Mouse (Mus musculus) MEL (cell line): Measurements from ENCODE around the gene Smug1. TPM values are rescaled to one million over a fixed set of nuclear protein-coding genes. Genes with fewer than 3 reads are reported as not detected.

Experiments
- DNase-seq: peaks from one replicate; pipeline ENCODE4 v3.0.0; 2011; ENCODE audit warnings: low read depth, low spot score
- H3K27ac ChIP-seq: 2 replicates; pipeline ENCODE4 v1.5.1; 2012; ENCODE audit warnings: low read depth, mild to moderate bottlenecking, control low read depth, low read length, moderate library complexity; ENCODE audit not compliant: control insufficient read depth
- H3K27me3 ChIP-seq, 2 experiments: fragments of 150-350 bp in 1 of 2; sonication (generic) in 1 of 2; 2 replicates each; pipeline ENCODE4 v1.6.1; 2012; ENCODE audit warnings: low read length in 2 of 2, mild to moderate bottlenecking in 2 of 2, improper control_type of control experiment in 1 of 2, moderate library complexity in 1 of 2; ENCODE audit not compliant: insufficient read depth in 2 of 2, control insufficient read depth in 1 of 2
- H3K36me3 ChIP-seq, 2 experiments: 2 replicates each; pipeline ENCODE4 v1.6.1; 2012 to 2014; ENCODE audit warnings: low read length in 2 of 2, improper control_type of control experiment in 1 of 2, inconsistent platforms in 1 of 2, mild to moderate bottlenecking in 1 of 2; ENCODE audit not compliant: insufficient read depth in 2 of 2, control insufficient read depth in 1 of 2
- H3K4me1 ChIP-seq, 2 experiments: fragments of 150-350 bp in 1 of 2; sonication (generic) in 1 of 2; 2 replicates each; pipeline ENCODE4 v1.6.1; 2012; ENCODE audit warnings: low read length in 2 of 2, improper control_type of control experiment in 1 of 2, mild to moderate bottlenecking in 1 of 2; ENCODE audit not compliant: insufficient read depth in 2 of 2, control insufficient read depth in 1 of 2
- H3K4me3 ChIP-seq, 2 experiments: fragments of 150-350 bp in 1 of 2; sonication (generic) in 1 of 2; 2 replicates each; pipeline ENCODE4 v1.5.1; 2012; ENCODE audit warnings: low read depth in 2 of 2, low read length in 2 of 2, mild to moderate bottlenecking in 2 of 2, moderate library complexity in 2 of 2, control low read depth in 1 of 2, improper control_type of control experiment in 1 of 2; ENCODE audit not compliant: control insufficient read depth in 1 of 2, insufficient read depth in 1 of 2
- H3K79me2 ChIP-seq: 2 replicates; pipeline ENCODE4 v1.6.1; 2012; ENCODE audit warnings: mild to moderate bottlenecking, low read length, moderate library complexity; ENCODE audit not compliant: control insufficient read depth, poor library complexity, insufficient read depth
- H3K9ac ChIP-seq: 2 replicates; pipeline ENCODE4 v1.6.1; 2012; ENCODE audit warnings: low read depth, mild to moderate bottlenecking, control low read depth, low read length, moderate library complexity; ENCODE audit not compliant: control insufficient read depth, poor library complexity, severe bottlenecking
- H3K9me3 ChIP-seq: fragments of 150-350 bp; sonication (generic); replicated peaks from 2 replicates; pipeline ENCODE4 v1.6.1; 2012; ENCODE audit warnings: mild to moderate bottlenecking, low read length, improper control_type of control experiment, moderate library complexity; ENCODE audit not compliant: insufficient read depth
- CHD1 ChIP-seq: IDR thresholded peaks from 2 replicates; pipeline ENCODE4 v1.6.1; 2012; ENCODE audit warnings: low read depth, mild to moderate bottlenecking, inconsistent platforms, low read length, improper control_type of control experiment
- CHD2 ChIP-seq: IDR thresholded peaks from 2 replicates; pipeline ENCODE4 v1.6.1; 2011; ENCODE audit warnings: low read length, improper control_type of control experiment
- CTCF ChIP-seq, 3 experiments: IDR thresholded peaks in 2 of 3; conservative IDR thresholded peaks in 1 of 3; 2 replicates each; pipeline ENCODE4 v1.5.1; 2011 to 2012; ENCODE audit warnings: low read length in 3 of 3, low read depth in 2 of 3, mild to moderate bottlenecking in 2 of 3, improper control_type of control experiment in 1 of 3, inconsistent platforms in 1 of 3, mixed read lengths in 1 of 3, moderate library complexity in 1 of 3; ENCODE audit not compliant: control insufficient read depth in 1 of 3, insufficient read depth in 1 of 3, poor library complexity in 1 of 3, severe bottlenecking in 1 of 3
- ELF1 ChIP-seq: IDR thresholded peaks from 2 replicates; pipeline ENCODE4 v1.6.1; 2014; ENCODE audit warnings: low read depth, mild to moderate bottlenecking, inconsistent platforms, low read length, improper control_type of control experiment, moderate library complexity
- EP300 ChIP-seq, 2 experiments: IDR thresholded peaks; 2 replicates each; pipeline ENCODE4 v1.6.1; 2011; ENCODE audit warnings: improper control_type of control experiment in 2 of 2, low read length in 2 of 2, low read depth in 1 of 2, mild to moderate bottlenecking in 1 of 2
- GABPA ChIP-seq: IDR thresholded peaks from 2 replicates; pipeline ENCODE4 v1.6.1; 2012; ENCODE audit warnings: low read depth, mild to moderate bottlenecking, inconsistent platforms, low read length, improper control_type of control experiment, moderate library complexity
- GATA1 ChIP-seq: IDR thresholded peaks from 2 replicates; pipeline ENCODE4 v1.6.1; 2011; ENCODE audit warnings: low read depth, low read length, improper control_type of control experiment
- JUND ChIP-seq: IDR thresholded peaks from 2 replicates; pipeline ENCODE4 v1.6.1; 2011; ENCODE audit warnings: low read depth, mild to moderate bottlenecking, improper control_type of control experiment, low read length
- KAT2A ChIP-seq: conservative IDR thresholded peaks from 2 replicates; pipeline ENCODE4 v1.6.1; 2012; ENCODE audit warnings: low read depth, low read length, improper control_type of control experiment, inconsistent platforms
- MAFK ChIP-seq: IDR thresholded peaks from 2 replicates; pipeline ENCODE4 v1.6.1; 2011; ENCODE audit warnings: low read depth, mild to moderate bottlenecking, low read length, improper control_type of control experiment, borderline replicate concordance
- MAX ChIP-seq: IDR thresholded peaks from 2 replicates; pipeline ENCODE4 v1.6.1; 2011; ENCODE audit warnings: low read length, improper control_type of control experiment
- MAZ ChIP-seq: IDR thresholded peaks from 2 replicates; pipeline ENCODE4 v1.6.1; 2012; ENCODE audit warnings: low read depth, mild to moderate bottlenecking, inconsistent platforms, low read length, improper control_type of control experiment
- MXI1 ChIP-seq: IDR thresholded peaks from 2 replicates; pipeline ENCODE4 v1.6.1; 2011; ENCODE audit warnings: mild to moderate bottlenecking, low read depth, low read length, improper control_type of control experiment
- MYB ChIP-seq: IDR thresholded peaks from 2 replicates; pipeline ENCODE4 v1.6.1; 2011; ENCODE audit warnings: mild to moderate bottlenecking, low read depth, low read length, improper control_type of control experiment
- MYC ChIP-seq: IDR thresholded peaks from 2 replicates; pipeline ENCODE4 v1.6.1; 2011; ENCODE audit warnings: low read depth, mild to moderate bottlenecking, low read length, improper control_type of control experiment, moderate library complexity
- NELFE ChIP-seq: IDR thresholded peaks from 2 replicates; pipeline ENCODE4 v1.6.1; 2011; ENCODE audit warnings: low read depth, low read length, improper control_type of control experiment
- NRF1 ChIP-seq: IDR thresholded peaks from 2 replicates; pipeline ENCODE4 v1.6.1; 2014; ENCODE audit warnings: low read depth, mild to moderate bottlenecking, inconsistent platforms, low read length, improper control_type of control experiment, moderate library complexity; ENCODE audit not compliant: poor library complexity, insufficient read depth, severe bottlenecking
- POLR2A ChIP-seq, 2 experiments: IDR thresholded peaks; 2 replicates each; pipeline ENCODE4 v1.6.1; 2011 to 2012; ENCODE audit warnings: low read length in 2 of 2, mild to moderate bottlenecking in 2 of 2, control low read depth in 1 of 2, improper control_type of control experiment in 1 of 2, low read depth in 1 of 2, moderate library complexity in 1 of 2; ENCODE audit not compliant: control insufficient read depth in 1 of 2, insufficient read depth in 1 of 2, poor library complexity in 1 of 2
- POLR2AphosphoS5 ChIP-seq: IDR thresholded peaks from 2 replicates; pipeline ENCODE4 v1.6.1; 2012; ENCODE audit warnings: low read depth, borderline replicate concordance, mild to moderate bottlenecking, inconsistent platforms, low read length, moderate library complexity, mixed read lengths
- RAD21 ChIP-seq: IDR thresholded peaks from 2 replicates; pipeline ENCODE4 v1.6.1; 2011; ENCODE audit warnings: mild to moderate bottlenecking, low read depth, low read length, improper control_type of control experiment
- SIN3A ChIP-seq: IDR thresholded peaks from 2 replicates; pipeline ENCODE4 v1.6.1; 2012; ENCODE audit warnings: low read length, improper control_type of control experiment, inconsistent platforms
- SMC3 ChIP-seq: IDR thresholded peaks from 2 replicates; pipeline ENCODE4 v1.6.1; 2011; ENCODE audit warnings: low read depth, low read length, improper control_type of control experiment
- UBTF ChIP-seq: IDR thresholded peaks from 2 replicates; pipeline ENCODE4 v1.6.1; 2012; ENCODE audit warnings: low read depth, mild to moderate bottlenecking, inconsistent platforms, low read length, improper control_type of control experiment, moderate library complexity, borderline replicate concordance; ENCODE audit not compliant: insufficient read depth
- ZC3H11A ChIP-seq: IDR thresholded peaks from 2 replicates; pipeline ENCODE4 v1.6.1; 2012; ENCODE audit warnings: low read depth, mild to moderate bottlenecking, inconsistent platforms, low read length, improper control_type of control experiment
- ZMIZ1 ChIP-seq: IDR thresholded peaks from 2 replicates; pipeline ENCODE4 v1.6.1; 2012; ENCODE audit warnings: low read depth, mild to moderate bottlenecking, inconsistent platforms, low read length, improper control_type of control experiment, moderate library complexity
- ZNF384 ChIP-seq: IDR thresholded peaks from 2 replicates; pipeline ENCODE4 v1.6.1; 2012; ENCODE audit warnings: low read depth, mild to moderate bottlenecking, inconsistent platforms, low read length, improper control_type of control experiment
- polyA plus RNA-seq, 2 experiments: library from polyadenylated mRNA; stranded (reverse) in 1 of 2; unstranded in 1 of 2; fragments of >175 nt in 1 of 2; fragments of >200 nt in 1 of 2; gene quantifications; 2 replicates each; pipeline versions ENCODE4 v1.2.1 to v1.2.4; 2012; ENCODE audit warnings: low replicate concordance in 2 of 2, low read depth in 1 of 2; ENCODE audit not compliant: insufficient read length in 2 of 2, insufficient read depth in 1 of 2, missing spikeins in 1 of 2
- total RNA-seq: library from RNA; depleted of rRNA; stranded (reverse); fragments of 300-350 nt; gene quantifications from 2 replicates; pipeline ENCODE4 v1.2.3, GENCODE M21; 2012

Smug1 gene
- total and polyA plus RNA-seq, 3 experiments, result 4.6 to 5.2 TPM; not detected in 1

DNA sequence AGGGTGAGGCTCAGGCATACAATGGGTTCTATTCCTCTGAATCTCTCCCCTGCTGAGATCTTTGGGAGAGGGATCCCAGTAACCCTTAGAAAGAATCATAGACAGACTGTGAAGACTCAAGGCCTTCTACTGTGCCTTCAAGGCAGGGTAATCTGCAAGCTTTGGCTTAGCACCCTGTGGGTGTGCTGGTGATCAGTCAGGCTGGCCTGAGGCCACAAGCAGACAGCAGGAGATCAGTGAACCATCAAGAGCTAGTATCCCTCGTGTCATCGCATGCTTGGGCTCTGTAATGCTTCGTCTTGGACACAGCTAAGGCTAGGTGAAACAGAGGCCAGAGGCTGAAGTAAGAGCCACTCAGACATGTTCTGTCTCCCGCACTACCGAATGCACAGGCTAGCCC is 6.4 kb upstream of the Smug1 start:
- Histone ChIP-seq H3K27me3 (no peaks in the 10 kb centered on the region; a peak in 1 of 4 replicates), H3K79me2 (no peaks in the 10 kb centered on the region; the same call in 1 of the 2 replicates), H3K36me3 (no peaks in the 10 kb centered on the region), H3K4me3 (no peak overlapping the region), H3K9me3 (no peaks in the 10 kb centered on the region), H3K4me1 (peaks cover 0 to 18% of the 10 kb centered on the region in 2 experiments; a peak in 3 of 4 replicates), H3K27ac (no peak overlapping the region), H3K9ac (no peak overlapping the region)
- TF ChIP-seq UBTF (no peak), POLR2AphosphoS5 (no peak), GABPA (no peak), MXI1 (no peak), GATA1 (no peak), ZMIZ1 (no peak), ZNF384 (no peak), SIN3A (no peak), POLR2A (IDR thresholded peaks at IDR 0.05; ENCODE audit: control insufficient read depth in 1 of 2, insufficient read depth in 1 of 2, low read depth in 1 of 2, low read length in 2 of 2, poor library complexity in 1 of 2) (no peak)
- DNase-seq, result no peak

DNA sequence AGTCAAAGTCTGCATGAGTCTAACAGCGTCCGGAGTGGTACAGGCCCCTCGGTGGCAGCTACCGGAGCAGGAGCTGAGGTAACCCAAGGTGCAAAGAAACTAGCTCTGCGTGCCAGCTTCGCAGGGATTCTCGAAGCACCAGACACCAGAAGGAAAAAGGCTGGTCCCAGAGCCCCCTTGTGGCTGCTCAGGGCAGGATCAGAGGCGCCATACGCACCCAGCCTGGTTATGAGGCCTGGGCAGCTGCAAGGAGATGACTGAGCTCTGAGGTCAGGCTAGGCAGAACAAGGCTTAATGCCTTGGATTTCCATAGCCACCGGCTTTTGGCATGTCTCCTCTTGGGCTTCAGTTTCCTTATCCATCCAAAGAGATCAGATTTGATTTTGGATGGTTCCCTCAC is 5.6 kb upstream of the Smug1 start:
- H3K79me2 ChIP-seq, result no peaks in the 10 kb centered on the region; the same call in 1 of the 2 replicates
- no peaks in the 10 kb centered on the region; a peak in 1 of 4 replicates for H3K27me3 ChIP-seq
- H3K4me3 ChIP-seq, result no peak overlapping the region
- no peak overlapping the region for H3K9ac ChIP-seq
- TF ChIP-seq CHD1 (no peak), JUND (no peak), NELFE (no peak), SMC3 (peak; percentile 92), ZC3H11A (peak; percentile 66), CTCF (IDR thresholded peaks at IDR 0.05 in 2 of 3, conservative IDR thresholded peaks at IDR 0.05 in 1 of 3; ENCODE audit: control insufficient read depth in 1 of 3, insufficient read depth in 1 of 3, low read depth in 2 of 3, low read length in 3 of 3, poor library complexity in 1 of 3, severe bottlenecking in 1 of 3) (peak; percentile 51 to 76 (median 75)), RAD21 (peak; percentile 64)
- no peaks in the 10 kb centered on the region for H3K36me3 ChIP-seq
- no peaks in the 10 kb centered on the region for H3K9me3 ChIP-seq
- DNase-seq, result peak; percentile 63
- peaks cover 0 to 14% of the 10 kb centered on the region in 2 experiments; a peak in 3 of 4 replicates for H3K4me1 ChIP-seq
- no peak overlapping the region for H3K27ac ChIP-seq

DNA sequence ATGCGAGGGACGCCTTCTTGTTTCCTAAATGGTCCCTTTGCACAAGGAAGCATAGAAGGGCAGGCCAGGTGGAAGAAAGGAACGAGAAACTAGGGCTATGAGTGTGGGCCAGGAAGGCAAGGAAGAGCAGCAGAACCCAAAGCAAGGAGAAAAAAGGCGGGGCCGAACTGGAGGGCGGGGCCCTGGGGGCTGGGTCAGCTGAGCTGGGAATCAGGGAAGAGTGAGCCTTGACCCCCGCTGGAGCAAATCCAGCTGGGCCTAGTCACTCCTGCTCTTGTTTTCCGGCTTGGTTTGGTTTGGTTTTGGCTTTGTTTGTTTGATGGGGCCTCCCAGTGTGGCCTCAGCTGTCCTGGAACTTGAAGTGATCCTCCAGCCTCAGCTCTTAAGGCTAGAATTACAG is 4.4 kb upstream of the Smug1 start:
- Histone ChIP-seq H3K9ac (no peak overlapping the region), H3K27ac (no peak overlapping the region), H3K9me3 (no peaks in the 10 kb centered on the region), H3K79me2 (no peaks in the 10 kb centered on the region; the same call in 1 of the 2 replicates), H3K4me3 (no peak overlapping the region), H3K4me1 (peaks cover 0 to 12% of the 10 kb centered on the region in 2 experiments; a peak in 3 of 4 replicates), H3K36me3 (no peaks in the 10 kb centered on the region), H3K27me3 (no peaks in the 10 kb centered on the region; a peak in 1 of 4 replicates)
- DNase-seq, result no peak
- no peak for TF ChIP-seq CHD2
- no peak for TF ChIP-seq ZC3H11A
- no peak for TF ChIP-seq MXI1
- no peak for TF ChIP-seq NELFE
- no peak for TF ChIP-seq KAT2A
- no peak for TF ChIP-seq MAFK
- TF ChIP-seq GABPA, result no peak
- no peak for TF ChIP-seq MAX
- no peak for TF ChIP-seq UBTF
- TF ChIP-seq MYC, result no peak
- no peak for TF ChIP-seq MYB
- TF ChIP-seq ELF1, result no peak
- TF ChIP-seq MAZ, result no peak
- no peak for TF ChIP-seq POLR2A (IDR thresholded peaks at IDR 0.05; ENCODE audit: control insufficient read depth in 1 of 2, insufficient read depth in 1 of 2, low read depth in 1 of 2, low read length in 2 of 2, poor library complexity in 1 of 2)
- no peak for TF ChIP-seq NRF1
- no peak for TF ChIP-seq SMC3
- no peak for TF ChIP-seq SIN3A
- no peak for TF ChIP-seq EP300 (IDR thresholded peaks at IDR 0.05; ENCODE audit: low read depth in 1 of 2, low read length in 2 of 2)
